Mouse (Mus musculus): ENCODE measurements at regions not wholly inside any gene's neighbourhood (a gene's known extent, or its start where the extent isn't known, plus 50 kb on each side); places are given as distances from the start of the nearest gene placed in this dataset.

DNA sequence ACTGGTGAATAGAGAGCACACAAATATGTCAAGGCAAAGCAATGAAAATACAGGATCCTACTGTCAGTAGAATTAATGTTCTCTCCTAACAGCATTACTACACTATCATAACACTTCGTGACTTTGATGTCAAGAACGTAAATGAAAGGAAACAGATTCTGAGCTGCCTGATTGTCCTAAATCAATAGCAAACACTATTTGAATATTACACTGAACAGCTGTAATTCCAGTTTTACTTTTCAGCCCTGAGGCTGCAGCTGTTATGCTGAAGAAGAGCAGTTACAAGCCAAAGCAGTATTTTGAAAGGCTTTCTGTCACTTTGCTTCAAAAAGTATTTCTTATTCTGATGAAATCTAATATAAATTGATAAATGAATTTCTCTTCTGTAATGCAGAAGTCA lies 828.7 kb upstream of the Adgrl2 start:
- DNase-seq (ENCODE audit: low spot score), result no peak

DNA sequence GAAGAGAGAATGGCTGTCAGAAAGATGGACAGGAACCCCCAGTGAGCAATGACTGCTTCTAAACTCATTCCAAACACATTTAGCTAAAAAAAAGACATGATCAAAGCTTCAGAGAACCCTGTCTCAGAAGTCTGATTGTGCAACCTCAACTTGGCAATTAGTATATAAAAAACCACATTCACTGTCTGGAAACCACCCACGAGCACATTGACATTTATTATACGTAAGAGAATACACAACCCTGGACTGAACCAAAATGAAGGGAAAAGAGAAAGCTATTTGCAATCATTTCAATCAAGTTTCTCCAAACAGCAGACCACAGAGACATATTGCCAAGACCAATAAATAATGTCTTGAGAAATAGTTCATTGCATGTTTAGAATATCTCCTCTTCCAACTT lies 820.7 kb upstream of the Adgrl2 start:
- no peak for DNase-seq (ENCODE audit: low spot score)

DNA sequence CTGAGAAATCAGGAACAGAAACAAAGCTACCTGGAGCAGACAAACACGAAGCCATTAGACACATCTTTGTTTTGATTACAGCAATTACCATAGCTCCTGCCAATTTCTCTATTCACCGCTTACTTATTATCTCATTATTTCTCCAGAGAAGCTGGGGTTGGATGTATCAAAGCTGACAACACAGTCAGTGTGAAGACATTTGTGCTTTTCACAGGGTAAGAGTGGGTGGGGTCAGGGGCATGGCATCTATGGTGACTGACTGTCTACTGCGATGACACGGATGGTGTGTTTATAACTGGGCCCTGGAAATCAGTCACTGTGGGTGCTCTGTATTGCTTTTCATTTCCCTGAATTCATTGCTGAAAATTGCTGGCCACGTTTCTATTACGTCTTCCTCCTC lies 815.0 kb upstream of the Adgrl2 start:
- no peak for DNase-seq (ENCODE audit: low spot score)

DNA sequence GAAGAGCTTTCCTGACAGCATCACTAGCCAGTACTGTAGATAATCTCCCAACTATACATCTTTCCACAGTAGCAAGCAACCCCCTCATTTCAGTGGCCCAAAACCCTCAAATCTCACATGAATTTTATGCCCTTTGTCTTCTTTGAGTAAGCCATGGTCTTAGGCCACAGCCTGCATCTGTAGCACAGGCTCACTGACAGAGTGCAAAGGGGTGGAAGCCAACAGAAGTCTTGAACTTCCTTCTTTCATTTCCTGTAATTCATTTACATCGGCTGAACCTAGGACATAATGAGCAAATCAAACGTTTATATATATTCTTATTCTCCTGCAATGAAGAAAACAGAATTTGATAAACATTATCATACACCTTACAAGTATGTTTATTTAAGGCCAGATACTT lies 805.8 kb upstream of the Adgrl2 start:
- DNase-seq (ENCODE audit: low spot score), result no peak

DNA sequence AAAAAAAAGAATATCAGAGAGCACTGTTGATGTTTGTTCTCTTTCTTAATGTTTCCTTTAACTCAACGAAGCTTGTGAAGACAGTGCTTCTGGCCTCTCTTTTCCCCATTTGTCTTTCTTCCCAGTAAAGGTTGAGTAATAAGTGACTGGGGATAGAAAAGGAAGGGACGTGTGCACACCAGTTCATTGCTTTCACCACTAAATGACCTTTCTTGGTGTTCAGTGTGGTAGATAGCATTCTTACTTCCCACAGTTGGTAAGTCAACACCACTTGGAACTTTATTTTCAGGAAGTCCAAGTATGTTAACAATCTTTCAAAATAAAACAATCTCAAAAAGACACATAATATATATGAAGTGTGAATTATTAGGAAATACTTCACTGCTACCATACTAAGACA lies 801.2 kb upstream of the Adgrl2 start:
- DNase-seq (ENCODE audit: low spot score), result no peak

DNA sequence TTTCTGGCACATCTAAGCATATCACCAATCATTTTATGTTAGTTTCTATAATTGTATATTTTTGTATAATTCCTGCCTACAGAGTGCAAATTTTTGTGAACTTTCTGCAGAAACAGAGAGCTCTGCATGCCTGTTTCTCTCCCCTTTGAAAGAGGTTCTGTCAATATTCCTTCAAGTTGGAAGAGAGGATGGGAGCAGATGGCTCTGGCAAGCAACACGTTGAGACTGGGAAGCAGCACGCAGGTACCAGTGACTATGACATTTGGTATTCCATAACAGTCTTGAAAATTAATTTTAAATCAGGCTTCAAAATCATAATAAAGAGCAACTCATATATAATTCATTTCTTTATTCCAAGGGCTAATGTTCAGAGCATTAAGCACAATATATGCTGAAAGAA lies 795.7 kb upstream of the Adgrl2 start:
- no peak for DNase-seq (ENCODE audit: low spot score)

DNA sequence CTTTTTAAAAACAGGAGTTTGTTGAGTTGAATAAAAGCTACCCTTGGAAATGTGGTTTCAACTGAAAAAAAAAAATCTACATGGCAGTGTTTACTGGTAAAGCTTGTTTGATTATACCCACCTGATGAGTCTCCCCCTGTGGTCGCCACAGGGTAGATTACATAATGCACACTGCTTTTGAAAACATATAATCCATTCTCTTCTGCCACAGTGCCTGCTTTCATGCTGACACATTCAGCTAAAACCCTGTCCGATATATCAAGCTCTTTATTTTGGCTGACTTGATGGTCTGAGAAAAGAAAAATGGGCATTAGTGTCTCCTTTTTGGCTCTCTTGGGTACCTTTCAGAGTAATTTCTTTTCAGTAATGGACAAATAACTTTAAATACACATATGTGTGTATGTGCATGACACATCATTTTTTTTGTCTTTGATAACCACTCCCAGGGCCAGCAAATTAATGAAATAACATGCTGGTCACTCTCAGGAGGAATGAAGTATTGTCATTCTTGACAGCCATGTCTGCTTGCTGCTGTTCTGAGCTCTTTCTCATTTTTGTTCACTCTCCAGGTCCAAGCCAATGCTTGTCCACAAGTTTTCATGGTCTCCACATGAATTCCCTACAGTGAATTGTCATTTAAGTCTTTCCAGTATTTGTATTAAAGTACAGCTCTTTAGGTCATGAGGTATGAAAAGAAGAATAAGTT lies 793.7 kb upstream of the Adgrl2 start:
- DNase-seq (ENCODE audit: low spot score), result no peak

DNA sequence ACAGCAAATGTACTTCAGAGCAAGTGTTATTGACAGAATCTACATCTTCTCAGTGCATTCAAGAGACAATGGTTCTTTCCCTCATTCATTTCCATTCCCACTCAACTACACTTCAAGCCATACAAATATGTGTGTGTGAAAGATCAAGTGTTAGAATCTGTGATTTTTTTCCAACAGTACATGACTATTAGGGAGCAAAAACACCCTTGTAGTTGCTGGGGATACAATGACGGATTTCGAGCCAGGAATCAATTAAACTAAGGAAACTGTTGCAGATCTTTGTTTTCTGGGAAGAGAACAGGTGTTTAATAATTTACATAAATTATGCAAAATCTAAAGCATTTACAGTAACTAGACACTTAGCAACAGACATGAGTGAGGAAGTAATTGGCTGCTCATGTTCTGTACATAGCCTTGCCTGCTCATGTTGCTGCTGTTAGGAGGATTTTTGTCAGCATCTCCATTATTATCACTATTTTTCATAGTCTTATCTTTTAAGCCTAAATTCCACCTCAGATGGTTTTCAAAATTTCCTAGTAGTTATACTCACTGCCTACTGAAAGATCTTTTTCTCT lies 777.6 kb upstream of the Adgrl2 start:
- no peak for DNase-seq (ENCODE audit: low spot score)

DNA sequence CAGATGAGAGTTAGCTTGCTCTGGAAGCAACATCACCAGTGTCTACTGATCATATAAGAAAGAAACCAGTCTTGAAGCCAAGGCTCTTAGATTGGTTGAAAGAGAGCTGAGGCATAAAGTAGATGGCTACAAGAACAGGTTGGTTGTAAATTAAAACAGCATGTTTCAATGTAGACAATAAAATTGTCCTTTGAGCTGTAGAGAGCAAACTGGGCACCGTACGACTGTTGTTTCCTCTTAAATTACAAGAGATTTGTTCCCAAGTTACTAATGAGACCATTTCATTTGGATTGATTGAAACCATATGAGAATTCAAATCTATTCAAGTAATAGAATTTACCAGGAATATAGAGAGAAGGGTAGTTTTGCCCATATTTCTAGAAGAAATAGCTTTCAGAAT lies 770.9 kb upstream of the Adgrl2 start:
- DNase-seq (ENCODE audit: low spot score), result no peak

DNA sequence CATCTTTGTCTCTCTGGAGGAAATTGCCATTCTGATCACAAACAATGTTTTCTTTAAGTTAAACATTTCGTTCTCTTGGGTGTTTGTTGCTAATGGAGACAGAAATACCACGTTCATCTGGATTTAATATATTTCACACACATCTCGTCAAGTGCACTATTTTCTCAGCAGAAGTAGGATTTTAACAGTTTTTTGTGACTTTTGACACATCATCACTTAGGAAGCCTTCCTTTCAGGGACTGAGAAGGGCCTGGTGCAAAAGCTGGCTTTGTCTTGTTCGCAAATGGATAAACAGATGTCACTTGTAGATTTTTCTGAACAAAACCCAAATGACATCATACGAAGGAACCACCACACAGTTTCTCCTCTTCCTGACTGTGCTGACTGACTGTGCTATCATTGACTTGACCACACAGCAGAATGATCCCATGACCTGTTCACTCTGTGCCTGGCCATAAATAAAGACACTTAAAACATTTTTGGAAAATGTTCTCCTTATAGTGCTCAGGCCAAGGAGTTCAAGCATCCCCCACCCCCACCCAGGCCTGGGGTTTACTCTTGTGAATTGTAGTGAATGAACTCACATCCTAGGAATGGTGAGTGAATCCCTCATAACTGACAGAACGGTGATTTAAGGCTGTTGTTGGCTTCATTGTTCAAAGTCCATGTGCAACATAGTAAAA lies 767.7 kb upstream of the Adgrl2 start:
- DNase-seq (ENCODE audit: low spot score), result no peak

DNA sequence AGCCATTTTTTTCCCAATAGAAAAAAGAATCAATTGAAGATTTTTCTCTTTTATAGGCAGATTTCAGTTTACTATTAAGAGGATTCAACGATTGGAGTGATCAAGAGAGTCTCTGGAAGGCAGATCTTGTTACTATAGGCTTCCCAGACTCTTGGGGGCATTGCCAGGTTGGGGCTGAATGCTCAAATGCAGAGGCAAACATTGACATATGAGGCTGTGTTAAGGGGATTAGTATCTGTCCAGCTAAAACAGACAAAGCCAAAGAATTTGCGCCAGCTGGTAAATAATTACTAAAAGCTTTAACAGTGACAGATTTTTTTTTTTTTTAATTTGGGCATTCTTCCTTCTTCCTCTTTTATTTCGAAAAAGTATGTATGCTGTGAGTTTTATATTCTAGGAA lies 745.7 kb upstream of the Adgrl2 start:
- no peak for DNase-seq (ENCODE audit: low spot score)

DNA sequence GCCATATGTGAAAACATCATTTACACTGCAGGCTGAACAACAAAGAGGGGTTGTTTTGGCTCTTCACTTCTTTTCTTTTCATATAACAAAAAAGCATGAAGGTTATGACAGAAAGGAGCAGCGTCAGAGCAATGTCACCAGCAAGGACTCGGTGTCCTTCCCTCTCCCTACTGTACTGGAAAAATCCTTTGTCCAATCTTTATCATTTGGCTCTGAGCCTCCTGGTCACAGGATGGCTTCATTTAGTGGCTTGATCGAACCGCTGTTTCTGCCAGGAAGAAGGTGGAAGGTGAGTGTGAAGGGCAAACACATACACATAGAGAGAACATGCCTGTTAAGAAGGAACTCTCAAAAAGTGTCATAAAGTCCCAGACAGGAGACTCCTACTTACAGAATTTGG lies 735.9 kb upstream of the Adgrl2 start:
- DNase-seq (ENCODE audit: low spot score), result no peak

DNA sequence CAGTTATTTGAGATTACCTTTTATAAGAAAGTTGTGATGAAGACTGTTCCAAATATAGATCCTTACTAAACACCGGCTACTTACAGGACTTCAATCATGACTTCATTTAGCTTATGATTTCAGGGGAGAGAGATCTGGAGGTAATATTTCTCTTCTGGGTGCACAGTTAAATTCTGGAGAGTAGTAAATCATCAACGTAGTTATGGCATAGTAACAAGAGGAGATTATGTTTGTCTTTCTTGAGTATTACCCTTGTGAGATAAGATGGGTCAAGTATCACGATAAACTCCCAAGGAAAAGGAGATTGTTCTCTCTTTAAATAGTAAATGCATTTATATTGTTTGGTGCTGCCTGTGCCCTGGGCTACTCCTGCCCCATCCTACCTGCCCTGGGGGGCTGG lies 734.5 kb upstream of the Adgrl2 start:
- no peak for DNase-seq (ENCODE audit: low spot score)

DNA sequence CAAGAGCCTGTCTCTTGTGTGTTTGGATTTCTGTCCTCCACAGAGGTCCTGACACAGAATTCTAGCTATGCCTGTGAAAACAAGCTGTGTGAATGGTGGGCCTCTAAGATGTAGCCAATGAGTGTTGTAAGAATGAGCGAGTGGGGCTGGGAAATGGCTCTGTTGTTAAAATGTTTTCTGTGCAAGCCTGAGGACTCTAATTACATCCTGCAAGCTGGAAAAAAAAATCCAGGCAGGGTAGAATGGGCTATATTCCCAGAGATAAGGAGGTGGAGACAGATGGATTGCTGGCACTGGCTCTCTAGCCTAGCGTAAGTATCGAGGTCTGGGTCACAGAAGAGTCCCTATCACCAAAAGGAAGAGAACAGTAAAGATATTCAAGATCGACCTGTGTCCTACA lies 731.5 kb upstream of the Adgrl2 start:
- DNase-seq (ENCODE audit: low spot score), result no peak

DNA sequence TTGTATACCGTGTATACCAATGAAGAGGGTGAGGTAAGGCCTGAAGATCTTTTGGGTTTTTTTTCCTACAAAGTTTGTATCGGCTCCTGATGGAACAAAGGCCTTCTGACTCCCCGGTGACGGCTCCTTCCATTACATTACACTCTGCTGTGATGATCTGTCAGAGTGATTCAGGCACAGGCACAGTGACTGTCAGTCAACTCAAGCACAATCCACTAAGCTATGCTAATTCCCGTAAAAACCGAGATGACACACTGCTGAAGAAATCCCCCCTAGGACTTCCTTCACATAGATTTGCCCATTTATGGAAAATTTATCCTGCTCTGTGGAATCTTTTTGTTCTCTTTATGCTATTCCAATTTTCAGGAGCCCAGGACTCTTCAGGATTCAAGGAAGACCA lies 730.0 kb upstream of the Adgrl2 start:
- DNase-seq (ENCODE audit: low spot score), result no peak

DNA sequence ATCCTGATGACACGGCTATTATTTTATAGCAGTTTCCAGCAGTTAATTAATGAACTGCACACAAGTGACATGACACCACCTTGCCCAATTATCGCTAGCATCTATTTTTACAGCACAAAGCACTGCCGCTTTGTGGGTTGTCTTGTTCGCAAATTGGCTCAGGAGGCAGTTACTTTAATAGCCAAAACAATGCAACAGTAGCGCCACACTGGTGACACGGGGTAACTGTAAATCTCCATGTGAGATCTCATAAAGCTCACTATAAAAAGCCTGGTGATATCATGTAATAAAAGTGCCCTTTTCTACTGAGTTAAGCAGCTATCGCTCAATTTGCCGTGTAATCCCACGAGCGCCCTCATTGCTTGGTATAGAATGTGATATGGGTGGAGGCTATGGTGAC lies 715.4 kb upstream of the Adgrl2 start:
- no peak for DNase-seq (ENCODE audit: low spot score)

DNA sequence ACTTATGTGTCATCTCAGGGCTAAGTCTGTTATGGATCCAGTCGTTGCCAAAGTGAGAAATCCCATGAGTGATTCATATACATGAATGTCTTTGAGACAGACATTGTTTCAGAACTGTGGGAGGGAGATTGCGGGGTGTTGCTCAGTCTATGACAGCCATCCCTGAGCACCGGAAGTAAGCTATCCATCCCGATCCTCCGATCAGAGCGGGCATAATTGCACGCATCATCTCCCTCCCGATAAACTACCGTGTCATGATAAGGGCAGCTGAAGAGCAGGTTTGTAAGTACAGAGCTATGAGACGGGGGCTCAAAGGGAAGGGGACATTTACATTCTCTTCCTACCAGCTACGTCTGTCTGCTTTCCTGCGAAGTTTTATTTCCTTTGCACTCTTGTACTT lies 715.0 kb upstream of the Adgrl2 start:
- no peak for DNase-seq (ENCODE audit: low spot score)

DNA sequence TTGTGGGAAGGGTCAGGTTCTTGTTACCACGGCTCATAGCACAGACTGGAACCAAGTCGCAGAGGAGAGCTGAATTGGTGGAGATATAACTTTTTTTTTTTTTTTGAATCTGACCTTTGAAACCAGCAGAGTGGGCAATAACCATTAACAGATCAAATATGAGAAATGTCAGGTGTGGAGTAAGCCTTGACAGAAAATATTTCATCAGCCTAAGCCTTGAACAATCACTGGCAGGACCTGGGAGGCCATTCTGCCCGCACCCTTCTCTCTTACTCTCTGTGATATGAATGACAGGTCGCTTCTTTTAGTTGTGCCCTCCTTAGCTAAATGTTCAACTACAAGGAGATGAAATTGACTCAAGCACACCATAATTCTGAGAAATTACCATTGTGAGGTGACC lies 714.1 kb upstream of the Adgrl2 start:
- DNase-seq (ENCODE audit: low spot score), result no peak

DNA sequence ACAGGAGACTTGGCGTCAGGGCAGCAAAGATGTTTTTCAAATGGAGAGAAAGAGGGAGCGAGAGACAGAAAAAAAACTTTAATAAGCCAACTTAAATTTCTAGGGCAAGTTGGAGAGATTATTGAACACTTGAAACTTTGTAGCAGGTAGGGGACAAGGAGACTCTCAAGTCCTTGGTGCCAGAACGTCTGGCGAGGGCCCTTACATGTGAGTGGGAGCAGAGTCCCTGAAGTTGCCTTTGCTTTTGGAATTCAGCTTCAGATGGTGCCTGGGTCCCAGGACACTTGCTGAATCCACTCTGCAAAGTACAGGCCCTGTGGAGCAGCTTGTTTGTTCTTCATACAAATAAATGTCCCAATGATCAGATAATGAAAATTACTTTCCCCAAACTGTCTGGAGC lies 693.2 kb upstream of the Adgrl2 start:
- no peak for DNase-seq (ENCODE audit: low spot score)

DNA sequence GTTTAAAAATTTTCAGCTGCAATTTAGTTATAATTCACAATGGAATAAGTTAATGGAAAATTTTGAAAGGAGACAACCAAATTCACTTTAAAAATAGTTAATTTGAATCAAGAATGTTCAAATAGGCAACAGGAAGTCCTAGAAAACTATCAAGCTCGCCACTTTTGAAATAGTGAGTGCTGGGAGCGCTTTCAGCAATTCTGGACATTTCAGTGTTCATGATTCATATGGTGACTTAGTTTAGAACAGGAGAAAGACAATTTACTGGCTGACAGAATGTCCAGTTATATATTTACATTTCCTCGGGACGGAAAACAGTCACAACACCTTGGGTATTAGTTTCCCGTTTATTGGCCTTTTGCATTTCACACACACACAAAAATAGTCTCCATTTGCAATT lies 691.9 kb upstream of the Adgrl2 start:
- no peak for DNase-seq (ENCODE audit: low spot score)

DNA sequence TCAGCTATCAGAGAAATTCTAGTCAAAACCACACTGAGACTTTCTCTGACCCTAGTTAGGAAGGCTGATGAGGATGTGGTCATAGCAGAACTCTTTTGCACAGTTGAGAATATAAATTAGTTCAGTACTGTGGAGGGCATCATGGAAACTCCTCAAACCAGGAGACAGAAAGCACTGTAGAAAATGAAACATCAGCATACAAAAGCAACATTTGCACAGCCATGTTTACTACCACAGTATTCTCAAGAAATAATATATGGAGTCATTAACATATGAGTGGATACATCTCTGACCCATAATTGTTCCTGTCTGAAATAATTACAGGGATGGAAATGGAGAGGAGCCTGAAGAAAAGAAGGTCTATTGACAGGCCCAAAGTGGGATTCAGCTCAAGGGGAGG lies 683.6 kb upstream of the Adgrl2 start:
- no peak for DNase-seq (ENCODE audit: low spot score)

DNA sequence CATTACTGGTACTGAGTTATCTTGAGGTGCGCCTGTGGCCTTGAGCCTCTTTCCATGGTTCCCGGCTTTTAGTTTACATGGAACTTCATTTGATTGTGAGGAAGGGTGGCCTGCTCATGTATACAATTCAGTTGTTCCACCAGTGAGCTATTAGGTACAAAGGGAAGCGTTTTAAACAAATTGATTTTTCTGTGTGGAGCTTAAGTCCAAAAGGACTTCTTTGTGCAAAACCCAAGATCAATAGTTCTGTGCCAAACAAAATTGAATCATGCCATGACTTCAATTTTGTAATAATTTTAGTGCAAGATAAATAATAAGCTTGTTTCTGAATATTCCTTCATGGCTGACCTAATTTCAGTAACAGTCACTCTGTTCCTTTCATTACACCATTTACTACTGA lies 674.3 kb upstream of the Adgrl2 start:
- DNase-seq (ENCODE audit: low spot score), result no peak

DNA sequence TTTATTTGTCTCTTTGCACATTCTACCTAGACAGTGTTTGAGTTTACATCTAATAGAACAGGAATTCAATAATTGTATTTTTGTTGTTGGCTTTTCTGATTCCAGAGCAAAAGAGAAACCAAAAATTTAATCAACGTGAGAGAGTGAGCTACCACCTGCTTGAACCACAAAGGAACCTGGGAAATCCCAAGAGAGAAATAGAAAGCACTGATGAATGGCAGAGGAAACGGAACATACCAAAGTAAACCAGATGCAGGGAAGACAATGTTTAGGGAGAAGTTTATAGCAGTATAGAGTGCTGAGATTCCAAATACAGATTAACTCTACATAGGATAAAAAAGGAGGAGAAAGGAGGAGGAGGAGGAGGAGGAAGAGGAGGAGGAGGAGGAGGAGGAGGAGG lies 648.0 kb upstream of the Adgrl2 start:
- no peak for DNase-seq (ENCODE audit: low spot score)
